Mouse (Mus musculus) lung, postnatal 4 days (tissue): ENCODE data around the gene Gng4.

Experiments
- DNase-seq, 2 experiments: peaks; one replicate each; pipeline ENCODE4 v3.0.0; 2021

The Gng4 gene

GRCm38 (mm10) chr13:13820234-13821123, 36.6 kb downstream of the Gng4 start:
- no peak for DNase-seq

DNA sequence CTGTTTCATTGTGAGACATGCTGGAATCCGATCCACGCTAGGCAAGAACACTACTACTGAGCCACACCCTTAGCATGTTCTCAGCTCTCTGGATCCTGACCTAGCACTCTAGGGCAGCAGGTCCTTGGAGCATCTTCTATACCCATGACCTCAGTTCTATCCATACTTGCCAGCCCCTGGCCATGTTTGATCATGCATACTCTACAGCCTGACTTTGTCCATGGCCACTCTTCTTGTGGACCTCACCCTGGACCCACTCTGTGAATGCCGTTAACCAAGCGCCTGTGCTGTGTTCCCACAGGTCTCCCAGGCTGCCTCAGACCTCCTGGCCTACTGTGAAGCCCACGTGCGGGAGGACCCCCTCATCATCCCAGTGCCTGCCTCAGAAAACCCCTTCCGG, 41.1 kb downstream of the Gng4 start:
- DNase-seq: no peak

GRCm38 (mm10) chr13:13826533-13826932, 42.7 kb downstream of the Gng4 start:
- DNase-seq: no peak

DNA sequence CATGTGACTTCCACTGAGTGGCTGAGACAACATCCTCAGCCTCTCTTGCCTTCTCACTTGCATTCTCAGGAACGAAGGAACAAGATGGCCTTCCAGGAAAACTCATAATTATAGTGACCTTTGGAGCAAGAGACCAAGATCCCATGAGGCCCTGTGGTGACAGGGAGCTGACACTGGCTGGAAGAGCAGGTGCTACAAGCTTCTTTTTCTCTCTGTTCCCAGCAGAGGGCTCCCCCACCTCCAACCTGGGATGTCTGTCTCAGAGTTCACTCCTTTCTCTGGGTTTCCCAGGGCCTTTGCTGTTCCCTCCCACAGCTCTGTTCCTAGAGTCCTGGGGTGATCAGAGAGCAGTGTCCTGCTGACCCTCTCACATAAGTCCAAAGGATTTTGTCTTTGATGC, 44.3 kb downstream of the Gng4 start:
- DNase-seq: no peak

DNA sequence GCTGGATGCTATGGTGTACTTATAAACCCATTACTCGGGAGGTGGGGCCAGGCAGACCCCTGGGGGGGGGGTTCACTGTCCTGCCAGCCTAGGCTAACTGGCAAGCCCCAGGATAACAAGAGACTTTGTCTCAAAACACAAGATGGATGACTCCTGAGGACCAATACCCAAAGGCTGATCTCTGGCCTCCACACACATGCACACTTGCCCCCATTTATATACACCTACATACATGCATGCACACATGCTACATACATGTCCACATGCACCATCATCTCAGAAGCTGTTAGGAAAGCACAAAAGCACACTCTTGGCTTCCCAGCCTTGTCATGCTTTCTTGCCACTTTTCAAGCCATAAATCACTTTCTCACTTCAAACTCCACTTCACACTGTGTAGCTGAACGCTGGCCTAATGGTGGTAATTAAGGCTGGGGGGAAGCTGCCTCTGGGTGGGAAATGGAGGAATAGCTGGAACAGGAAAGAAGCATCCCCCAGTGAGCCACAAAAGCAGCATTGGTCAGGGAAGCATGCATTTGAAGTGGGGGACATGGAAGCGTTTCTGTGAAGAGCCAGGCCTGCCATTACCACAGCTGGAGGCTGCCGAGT, 46.7 kb downstream of the Gng4 start:
- DNase-seq: no peak

DNA sequence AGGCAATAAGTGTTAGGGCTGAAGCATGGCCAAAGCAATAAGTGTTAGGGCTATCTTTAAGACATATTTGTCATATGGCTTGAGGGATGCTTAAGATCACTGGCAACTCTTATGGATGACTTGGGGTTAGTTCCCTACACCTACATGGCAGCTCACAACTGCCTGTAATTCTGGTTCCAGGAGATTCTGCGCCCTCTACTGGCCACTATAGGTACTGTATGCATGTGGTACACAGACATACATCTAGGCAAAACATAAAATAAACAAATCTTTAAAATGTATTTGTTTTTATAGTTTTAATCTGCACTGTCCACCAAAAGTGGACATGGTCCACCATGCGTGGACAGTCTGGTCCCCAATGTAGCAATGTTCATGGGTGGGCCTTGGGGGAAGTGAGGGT, 51.3 kb downstream of the Gng4 start:
- no peak for DNase-seq

DNA sequence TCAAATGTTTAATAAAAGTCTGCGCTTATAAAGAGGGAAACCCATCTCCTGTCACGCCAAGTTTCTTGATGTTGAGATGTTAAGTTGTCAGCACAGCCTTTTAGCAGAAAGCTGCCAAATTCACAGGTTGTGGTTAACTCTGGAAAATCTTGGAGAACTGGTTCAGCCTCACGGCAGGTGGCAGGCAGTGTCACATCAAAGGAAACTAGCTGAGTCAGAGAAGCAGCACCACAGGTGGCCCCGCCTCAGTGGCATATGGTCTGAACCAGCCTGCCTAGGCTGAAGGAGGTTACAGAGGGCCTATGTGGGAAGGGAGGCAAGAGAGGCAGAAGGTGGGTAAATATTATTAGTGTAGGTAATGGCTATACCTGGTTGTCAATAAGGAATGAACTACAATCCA, 61.2 kb downstream of the Gng4 start:
- no peak for DNase-seq

DNA sequence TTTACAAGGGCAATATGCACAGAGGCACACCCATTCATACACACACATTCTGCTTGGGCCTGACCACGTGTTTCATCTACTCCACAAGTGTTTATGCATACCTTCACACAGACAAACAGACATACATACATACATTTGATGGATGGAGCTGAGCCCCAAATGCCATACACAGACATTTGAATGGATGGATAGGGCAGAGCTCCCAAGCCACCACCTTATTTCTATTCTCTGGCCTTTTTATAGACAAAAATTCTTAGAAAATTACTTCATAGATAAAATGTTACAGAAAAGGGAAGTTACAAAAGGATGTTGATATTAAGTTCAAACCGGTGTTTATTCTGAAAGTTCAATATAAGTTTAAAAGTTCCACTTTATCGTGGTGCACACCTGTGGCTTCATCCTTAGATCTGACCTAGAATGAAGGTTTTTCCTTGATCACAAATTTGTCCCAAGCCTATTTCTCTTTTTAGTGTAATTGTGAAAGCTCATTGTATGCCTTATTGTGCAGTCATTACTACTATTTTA, 63.3 kb downstream of the Gng4 start:
- no peak for DNase-seq

DNA sequence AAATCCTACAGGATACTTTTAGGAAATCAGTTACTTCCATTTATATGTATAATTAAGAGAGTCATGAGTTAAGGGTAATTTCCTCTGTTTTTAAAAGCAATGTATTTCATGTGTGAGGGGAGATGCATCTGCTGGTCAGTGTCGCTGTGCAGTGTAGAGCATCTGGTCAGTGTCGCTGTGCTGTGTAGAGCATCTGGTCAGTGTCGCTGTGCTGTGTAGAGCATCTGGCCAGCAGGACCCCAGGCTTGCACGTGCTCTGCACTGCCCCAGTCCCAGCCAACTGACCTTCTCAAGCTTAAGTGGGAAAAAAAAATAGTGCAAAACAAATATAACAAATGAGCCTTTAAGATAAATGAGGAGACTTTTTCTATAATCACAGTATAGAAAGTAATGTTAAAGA, 73.3 kb downstream of the Gng4 start:
- DNase-seq: no peak

- no peak for DNase-seq
These were observed 78.5 kb downstream of the Gng4 start for GRCm38 (mm10) chr13:13862346-13862745.

- no peak for DNase-seq
These were observed 79.1 kb downstream of the Gng4 start for GRCm38 (mm10) chr13:13862941-13863340.

GRCm38 (mm10) chr13:13866339-13866738, 82.5 kb downstream of the Gng4 start:
- DNase-seq: no peak

DNA sequence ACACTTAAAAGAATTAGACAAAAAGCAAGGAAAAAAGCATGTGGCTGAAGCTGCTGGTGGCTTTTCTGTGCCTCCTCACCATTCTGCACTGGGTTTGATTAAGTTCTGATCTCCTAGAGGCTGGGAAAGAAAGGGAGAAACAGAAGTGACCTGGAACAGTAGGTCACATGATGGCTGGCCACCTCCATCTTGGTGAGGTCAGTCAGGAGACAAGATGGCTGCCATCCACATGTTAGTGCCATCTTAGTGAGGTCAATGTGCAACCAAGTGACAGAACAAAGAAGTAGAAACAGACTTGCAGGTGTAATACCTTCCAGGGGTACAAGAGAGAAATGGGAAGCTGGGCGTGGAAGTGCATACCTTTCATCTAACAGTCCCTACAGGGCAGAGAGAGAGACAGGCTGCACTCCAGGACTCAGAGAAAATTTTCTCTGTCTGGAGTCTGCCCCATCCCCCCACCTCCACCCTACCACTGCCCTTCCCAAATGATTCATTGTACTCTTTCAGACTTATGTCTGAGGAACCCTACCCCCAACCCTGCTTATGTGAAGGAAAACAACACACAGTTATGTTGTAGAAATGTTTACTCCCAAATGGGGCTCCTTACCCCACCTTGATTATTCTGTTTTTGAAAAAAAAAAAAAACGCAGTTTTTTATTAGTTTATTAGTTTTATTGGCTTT, 83.4 kb downstream of the Gng4 start:
- no peak for DNase-seq

GRCm38 (mm10) chr13:13867922-13868321, 84.1 kb downstream of the Gng4 start:
- DNase-seq: peak in 1 of 2 experiments; percentile 15
